Mouse (Mus musculus): ENCODE results near the gene Itgb4.
"Not testable (repeated sequence)": the region's sequence is repeated elsewhere in the genome, so short reads cannot be mapped to it uniquely, and the experiment has no call there.

The Itgb4 gene

DNA sequence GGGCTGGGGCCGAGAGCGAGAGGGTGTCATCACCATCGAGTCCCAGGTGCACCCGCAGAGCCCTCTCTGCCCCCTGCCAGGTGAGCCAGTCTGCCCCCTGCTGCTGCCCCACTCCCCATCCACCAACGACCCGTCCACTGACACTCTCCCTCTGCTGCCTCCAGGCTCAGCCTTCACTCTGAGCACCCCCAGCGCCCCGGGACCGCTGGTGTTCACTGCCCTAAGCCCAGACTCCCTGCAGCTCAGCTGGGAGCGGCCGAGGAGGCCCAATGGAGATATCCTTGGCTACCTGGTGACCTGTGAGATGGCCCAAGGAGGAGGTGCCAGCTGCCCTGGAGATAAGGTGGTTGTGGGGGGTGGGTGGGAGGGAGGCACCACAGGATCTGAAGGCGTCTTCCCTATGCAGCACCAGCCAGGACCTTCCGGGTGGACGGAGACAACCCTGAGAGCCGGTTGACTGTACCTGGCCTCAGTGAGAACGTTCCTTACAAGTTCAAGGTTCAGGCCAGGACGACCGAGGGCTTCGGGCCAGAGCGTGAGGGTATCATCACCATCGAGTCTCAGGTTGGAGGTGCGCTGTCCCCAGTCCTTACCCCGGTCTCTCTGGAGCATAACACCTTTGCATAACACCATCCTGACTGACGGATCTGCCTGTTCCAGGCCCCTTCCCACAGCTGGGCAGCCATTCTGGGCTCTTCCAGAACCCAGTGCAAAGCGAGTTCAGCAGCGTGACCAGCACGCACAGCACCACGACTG, 32.8 kb downstream of the Itgb4 start:
- in situ Hi-C loops (cut with MboI; ENCODE audit: low sequenced_read_pairs), result no loop called here

- in situ Hi-C loops (cut with MboI; ENCODE audit: low sequenced_read_pairs), result no loop called here
These were observed 33.9 kb downstream of the Itgb4 start for GRCm38 (mm10) chr11:116008411-116008810.

- in situ Hi-C loops (cut with MboI; ENCODE audit: low sequenced_read_pairs), result no loop called here
These were observed 34.4 kb downstream of the Itgb4 start for GRCm38 (mm10) chr11:116008832-116009375.

DNA sequence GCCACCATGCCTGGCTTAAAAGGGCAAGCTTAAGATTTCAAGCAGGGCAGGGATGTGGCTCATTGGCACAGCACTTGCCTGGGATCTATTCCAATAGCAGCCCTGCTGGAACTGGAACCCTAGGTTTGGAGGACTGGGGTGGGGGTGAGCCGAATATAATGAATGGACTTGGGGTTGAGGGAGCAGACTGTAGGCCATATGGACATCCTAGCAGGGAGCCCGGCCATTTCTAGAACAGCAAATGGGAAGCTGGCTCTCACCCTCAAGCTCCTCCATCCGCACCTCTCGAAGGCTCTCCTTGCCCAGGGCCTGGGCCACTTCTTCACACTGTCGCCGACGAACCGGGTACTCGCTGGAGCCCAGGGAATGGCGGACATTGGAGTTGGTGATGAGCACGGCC, 35.2 kb downstream of the Itgb4 start:
- in situ Hi-C loops (cut with MboI; ENCODE audit: low sequenced_read_pairs), result no loop called here

GRCm38 (mm10) chr11:116010146-116010545, 35.6 kb downstream of the Itgb4 start:
- in situ Hi-C loops (cut with MboI; ENCODE audit: low sequenced_read_pairs), result no loop called here

DNA sequence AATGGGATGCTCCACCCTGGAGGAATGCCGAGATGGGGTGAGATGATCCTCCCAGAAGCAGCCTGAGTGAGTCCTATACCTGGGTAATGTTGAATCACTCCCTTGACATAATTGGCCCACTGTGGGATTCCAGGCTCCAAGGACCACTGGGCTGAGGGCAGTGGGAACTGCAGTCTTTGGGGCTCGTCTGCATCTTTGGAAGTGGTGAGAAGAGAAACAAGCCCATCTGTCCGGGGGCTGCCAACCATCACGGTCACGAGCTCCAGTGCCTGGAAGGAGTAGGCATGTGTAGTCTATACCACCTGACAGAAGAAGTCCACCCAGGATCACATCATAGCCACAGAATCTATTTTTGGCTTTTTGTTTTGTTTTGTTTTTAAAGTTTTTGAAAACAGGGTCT, 36.4 kb downstream of the Itgb4 start:
- in situ Hi-C loops (cut with MboI; ENCODE audit: low sequenced_read_pairs), result no loop called here

GRCm38 (mm10) chr11:116011529-116012261, 37.2 kb downstream of the Itgb4 start:
- in situ Hi-C loops (cut with MboI; ENCODE audit: low sequenced_read_pairs), result no loop called here

DNA sequence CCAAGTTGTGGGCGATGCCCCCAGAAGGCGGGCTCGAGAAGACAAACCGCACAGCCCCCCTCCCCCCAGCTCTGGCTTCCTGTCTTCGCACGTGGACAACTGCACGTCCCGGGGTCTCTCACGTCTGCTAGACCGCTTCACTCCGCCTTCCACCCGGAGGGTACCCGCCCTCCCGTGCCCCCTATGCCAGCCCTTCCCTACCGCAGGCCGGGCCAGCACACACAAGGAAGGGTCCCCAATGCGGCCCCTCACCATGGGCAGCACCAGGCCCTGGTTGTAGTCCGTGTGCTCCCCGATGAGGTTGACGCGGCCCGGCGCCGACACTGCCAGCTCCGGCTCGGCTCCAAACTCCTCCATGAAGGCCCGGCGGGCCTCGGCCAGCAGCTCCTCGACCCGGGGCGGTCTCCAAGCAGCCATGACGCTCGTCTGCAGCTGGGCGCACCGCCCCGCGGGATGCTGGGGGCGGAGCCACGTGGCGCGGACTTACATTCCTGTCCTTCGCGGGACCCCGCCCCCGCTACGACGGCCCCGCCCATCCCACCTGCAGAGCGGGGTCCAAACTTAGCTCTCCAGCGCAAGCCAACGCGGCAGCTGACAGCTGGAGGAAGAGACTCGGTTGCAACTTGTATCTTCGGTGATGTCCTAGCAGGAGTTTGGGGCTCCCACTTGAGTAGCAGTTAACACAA, 37.9 kb downstream of the Itgb4 start, which contains the start of gene Galk1:
Gene Galk1 (minus strand): TSS at position 458 of the 686 bp plus-strand sequence.
- in situ Hi-C loops (cut with MboI; ENCODE audit: low sequenced_read_pairs), result no loop called here

GRCm38 (mm10) chr11:116014821-116015220, 40.3 kb downstream of the Itgb4 start:
- in situ Hi-C loops (cut with MboI; ENCODE audit: low sequenced_read_pairs), result no loop called here

GRCm38 (mm10) chr11:116018106-116018505, 43.6 kb downstream of the Itgb4 start:
- in situ Hi-C loops (cut with MboI; ENCODE audit: low sequenced_read_pairs), result no loop called here

DNA sequence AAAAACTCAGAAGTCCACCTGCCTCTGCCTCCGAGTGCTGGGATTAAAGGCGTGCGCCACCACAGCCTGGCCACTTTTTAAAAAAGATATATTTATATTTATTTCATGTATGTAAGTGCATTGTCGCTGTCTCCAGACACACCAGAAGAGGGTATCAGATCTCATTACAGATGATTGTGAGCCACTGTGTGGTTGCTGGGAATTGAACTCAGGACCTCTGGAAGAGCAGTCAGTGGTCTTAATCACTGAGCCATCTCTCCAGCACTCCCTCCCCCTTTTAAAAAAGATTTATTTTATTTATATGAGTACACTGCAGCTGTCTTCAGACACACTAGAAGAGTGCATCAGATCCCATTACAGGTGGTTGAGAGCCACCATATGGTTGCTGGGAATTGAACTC, 44.4 kb downstream of the Itgb4 start:
- in situ Hi-C loops (cut with MboI; ENCODE audit: low sequenced_read_pairs), result not testable (repeated sequence)

DNA sequence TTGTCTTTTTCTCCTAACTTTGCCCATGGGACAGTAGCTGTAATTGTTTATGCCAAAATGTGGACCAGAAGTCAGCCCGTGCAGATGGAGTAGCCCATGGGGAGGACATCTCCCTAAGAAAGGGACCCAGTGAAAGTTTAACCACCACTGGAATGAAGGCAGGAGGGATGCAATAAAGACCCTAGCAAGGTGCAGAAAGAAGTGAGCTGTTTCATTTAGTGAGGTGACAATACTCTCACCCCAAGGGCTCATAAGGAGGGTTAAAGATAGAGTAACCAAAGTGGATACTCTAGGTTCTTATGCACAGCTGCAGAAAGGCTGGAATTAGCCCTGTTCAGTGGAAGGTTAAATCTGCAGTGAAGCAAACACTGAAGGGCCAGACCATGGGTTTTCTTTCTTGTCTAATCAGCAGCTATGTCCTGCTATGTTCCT, 44.9 kb downstream of the Itgb4 start:
- in situ Hi-C loops (cut with MboI; ENCODE audit: low sequenced_read_pairs), result no loop called here

DNA sequence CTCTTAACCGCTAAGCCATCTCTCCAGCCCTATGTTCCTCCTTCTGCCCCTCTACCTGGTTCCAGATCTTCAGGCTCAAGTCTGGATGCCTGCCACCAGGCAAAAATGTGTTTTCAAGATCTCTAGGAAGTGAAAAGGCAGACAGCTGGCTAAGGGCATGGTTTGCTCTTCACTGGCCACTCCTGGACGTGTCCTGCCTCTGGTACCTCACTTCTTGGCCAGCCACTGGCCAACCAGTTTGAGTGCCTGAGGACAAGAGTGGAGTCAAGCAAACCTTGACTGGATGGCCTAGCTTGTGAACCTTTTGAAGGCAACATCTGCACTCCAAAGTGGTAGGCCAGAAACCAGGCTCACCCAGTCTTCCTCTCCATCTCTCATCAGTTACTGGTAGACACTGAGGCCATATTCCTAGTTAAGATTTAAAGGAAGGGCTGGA, 45.5 kb downstream of the Itgb4 start:
- in situ Hi-C loops (cut with MboI; ENCODE audit: low sequenced_read_pairs), result no loop called here

GRCm38 (mm10) chr11:116020519-116020922, 46.0 kb downstream of the Itgb4 start:
- in situ Hi-C loops (cut with MboI; ENCODE audit: low sequenced_read_pairs), result no loop called here

DNA sequence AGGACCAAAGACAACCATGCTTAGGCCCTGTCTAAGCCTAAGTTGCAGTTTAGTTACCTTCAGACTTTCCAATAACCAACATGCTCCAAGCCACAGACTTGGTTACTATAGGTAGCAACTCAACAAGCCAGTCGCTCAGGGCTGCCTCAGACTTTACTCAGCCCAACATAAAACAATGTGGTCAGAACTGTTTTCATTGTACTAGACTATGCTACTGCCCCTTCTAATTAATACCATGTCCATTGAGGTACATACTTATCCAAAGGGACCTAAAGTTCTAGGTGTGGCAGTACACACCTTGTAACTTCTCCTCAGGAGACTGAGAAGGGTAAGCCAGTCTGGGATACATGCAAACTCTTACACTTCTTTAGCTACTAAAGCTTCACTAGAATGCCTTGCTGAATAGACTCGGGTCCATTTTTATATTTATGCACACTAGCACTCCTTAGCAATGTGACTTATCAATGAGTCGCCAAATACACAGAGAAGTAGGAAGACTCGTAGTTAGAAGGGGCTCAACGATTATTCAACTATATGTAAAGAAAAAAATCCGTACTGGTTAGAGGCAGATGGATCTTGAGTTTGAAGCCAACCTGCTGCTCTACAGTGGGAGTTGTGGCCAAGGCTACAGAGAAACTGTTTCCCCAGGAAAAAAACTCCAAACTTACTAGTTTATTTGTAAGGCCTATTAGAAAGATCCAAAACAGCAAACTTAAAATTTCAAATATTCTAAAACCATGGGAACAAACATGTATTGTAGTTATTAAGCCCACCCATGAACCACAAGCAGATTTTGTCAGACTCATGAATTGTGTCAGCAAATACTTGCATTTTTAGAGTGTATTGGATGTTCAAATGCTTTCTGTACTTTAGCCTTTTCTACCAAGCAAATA, 47.1 kb downstream of the Itgb4 start:
- in situ Hi-C loops (cut with MboI; ENCODE audit: low sequenced_read_pairs), result no loop called here

- in situ Hi-C loops (cut with MboI; ENCODE audit: low sequenced_read_pairs), result no loop called here
These were observed 47.8 kb downstream of the Itgb4 start for GRCm38 (mm10) chr11:116022256-116022780.

DNA sequence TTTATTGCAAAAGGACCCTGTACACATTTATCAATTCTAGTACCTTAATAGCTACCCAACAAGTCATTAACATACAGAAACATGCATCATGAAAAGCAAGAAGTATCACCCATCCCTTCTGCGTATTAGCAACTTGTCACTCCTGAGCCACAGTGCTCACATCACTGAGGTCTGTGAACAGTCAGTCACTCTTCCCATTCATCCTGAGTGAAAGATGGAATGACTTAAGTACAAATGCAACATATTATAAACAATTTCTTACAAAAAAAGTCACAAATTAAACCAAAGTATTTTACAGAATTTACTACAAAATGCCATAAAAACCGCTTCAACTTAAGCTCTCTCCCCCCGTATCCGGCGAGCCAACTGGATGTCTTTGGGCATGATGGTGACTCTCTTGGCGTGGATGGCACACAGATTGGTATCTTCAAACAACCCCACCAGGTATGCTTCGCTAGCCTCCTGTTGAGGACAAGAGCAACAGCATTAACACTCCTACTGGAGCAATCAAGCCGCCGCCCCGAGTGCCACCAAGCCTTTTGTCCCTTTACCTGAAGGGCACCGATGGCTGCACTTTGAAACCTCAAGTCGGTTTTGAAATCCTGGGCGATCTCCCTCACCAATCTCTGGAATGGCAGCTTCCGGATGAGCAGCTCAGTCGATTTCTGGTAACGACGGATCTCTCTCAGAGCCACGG, 48.7 kb downstream of the Itgb4 start:
- in situ Hi-C loops (cut with MboI; ENCODE audit: low sequenced_read_pairs), result not testable (repeated sequence)

GRCm38 (mm10) chr11:116023771-116024355, 49.4 kb downstream of the Itgb4 start:
- in situ Hi-C loops (cut with MboI; ENCODE audit: low sequenced_read_pairs), result no loop called here

DNA sequence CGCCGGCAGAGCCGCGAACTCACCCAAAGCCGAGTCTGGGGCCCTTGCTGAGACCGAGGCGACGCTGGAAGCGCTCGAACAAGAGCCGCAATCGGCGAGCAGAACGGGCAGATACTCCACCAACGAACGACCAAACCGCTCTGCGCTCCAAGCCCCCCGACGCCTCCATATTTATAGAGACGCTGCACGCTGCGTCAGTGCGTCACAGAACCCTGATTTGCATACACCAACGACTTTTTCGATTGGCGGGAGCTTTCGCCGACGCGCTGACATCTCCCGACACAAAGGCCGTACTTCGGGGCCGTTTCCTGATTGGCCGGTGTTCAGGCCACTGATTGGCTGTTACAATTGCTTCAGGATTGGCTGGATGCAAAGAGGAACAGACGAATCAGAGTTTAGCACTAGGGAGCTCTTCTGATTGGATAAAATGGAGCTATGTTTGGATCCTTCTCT, 49.9 kb downstream of the Itgb4 start:
- in situ Hi-C loops (cut with MboI; ENCODE audit: low sequenced_read_pairs), result no loop called here

Measured in CH12F3 (cell line).